ENCODE assay signal across 22 mouse cellular contexts in the genomic region with DNA sequence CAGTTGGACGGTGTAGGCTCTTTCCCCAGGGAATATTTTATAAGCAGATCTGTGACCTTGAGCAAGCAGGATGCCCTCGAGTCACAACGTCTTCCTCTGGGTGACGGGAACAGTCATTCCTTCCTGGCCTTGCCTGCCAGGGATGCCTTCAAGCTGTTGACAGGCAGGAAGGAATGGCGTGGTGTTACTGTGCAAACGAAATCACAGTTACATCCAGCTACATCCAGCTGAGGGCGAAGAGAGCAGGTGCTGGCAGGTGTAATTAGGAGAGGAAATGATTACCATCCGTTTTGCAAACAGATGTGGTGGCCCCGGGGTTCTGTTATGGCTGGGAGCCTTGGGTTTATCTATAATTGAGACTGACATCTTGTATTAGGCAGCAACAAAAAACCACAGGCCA.
DNase-seq lines count a peak whose midpoint lies in the region; ATAC-seq and TF ChIP-seq lines count a peak whose summit lies in the region.
"Had no signal": no experiment of that assay in that cellular context is flagged by ENCODE, and none has a peak within 500 bp of the region (broad histone marks: within the 10 kb centered on the region; RNA-seq: fewer than 3 reads in every experiment).

No protein-coding gene starts in this region.

- no peak for TF ChIP-seq CTCF in brain, embryonic 14.5 days (IDR thresholded peaks at IDR 0.05; ENCODE audit: borderline replicate concordance, extremely low read depth, insufficient read depth, insufficient read length)

- ATAC-seq in hindbrain, embryonic 11.5 days (ENCODE audit: low FRiP score), result no peak
- no peak for ATAC-seq in hindbrain, embryonic 12.5 days (ENCODE audit: low FRiP score)
- ATAC-seq in midbrain, embryonic 13.5 days, result no peak
- no peak for ATAC-seq in midbrain, embryonic 16.5 days
- ATAC-seq in inflammation-experienced regulatory T-cells, adult 6 months, result no peak
- ATAC-seq: CD4-positive, CD25-positive, alpha-beta regulatory T cell, adult 4 months; forebrain, embryonic 16.5 days had no signal

- DNase-seq in embryo, embryonic 10.5 days (ENCODE audit: low spot score), result peak; percentile 2
- DNase-seq in embryo, embryonic 9.5 days (ENCODE audit: extremely low spot score), result no peak
- DNase-seq in hindbrain, embryonic 11.5 days (ENCODE audit: low spot score), result peak; percentile 11
- DNase-seq in brain, embryonic 14.5 days (ENCODE audit: low read depth), result peak; percentile 52
- DNase-seq: adrenal gland, adult 8-10 months; adrenal gland, postnatal 36 days; B cell, adult 2 months; cerebellum, adult 11 months; cerebellum, adult 8-10 months; cerebellum, postnatal 14 days; gastrocnemius, postnatal 10 days had no signal

- H3K36me3 ChIP-seq in hindbrain, embryonic 11.5 days (ENCODE audit: control insufficient read depth, insufficient read depth, low read length), result no peaks in the 10 kb centered on the region
- no peaks in the 10 kb centered on the region for H3K36me3 ChIP-seq in hindbrain, embryonic 12.5 days
- H3K36me3 ChIP-seq in midbrain, embryonic 13.5 days, result no peaks in the 10 kb centered on the region
- no peaks in the 10 kb centered on the region for H3K36me3 ChIP-seq in midbrain, embryonic 16.5 days (ENCODE audit: control insufficient read depth, insufficient read depth, low read length)
- H3K36me3 ChIP-seq: embryonic facial prominence, embryonic 13.5 days; forebrain, embryonic 12.5 days; G1E; heart, embryonic 12.5 days; hindbrain, embryonic 13.5 days had no signal

- no peak overlapping the region for H3K27ac ChIP-seq in hindbrain, embryonic 11.5 days (ENCODE audit: low read depth, low read length)
- no peak overlapping the region for H3K27ac ChIP-seq in hindbrain, embryonic 12.5 days
- H3K27ac ChIP-seq in midbrain, embryonic 13.5 days, result 0 out of 2 replicates have a peak overlapping the region, but pooled peaks have one; percentile 14
- H3K27ac ChIP-seq in midbrain, embryonic 16.5 days (ENCODE audit: low read length), result no peak overlapping the region
- H3K27ac ChIP-seq: embryonic facial prominence, embryonic 13.5 days; forebrain, embryonic 12.5 days; hindbrain, embryonic 13.5 days had no signal

- H3K27me3 ChIP-seq in hindbrain, embryonic 11.5 days (ENCODE audit: control insufficient read depth, insufficient read depth, low read length), result no peaks in the 10 kb centered on the region
- no peaks in the 10 kb centered on the region for H3K27me3 ChIP-seq in hindbrain, embryonic 12.5 days
- H3K27me3 ChIP-seq in midbrain, embryonic 13.5 days, result no peaks in the 10 kb centered on the region
- no peaks in the 10 kb centered on the region for H3K27me3 ChIP-seq in midbrain, embryonic 16.5 days (ENCODE audit: control insufficient read depth, insufficient read depth, low read depth, low read length)
- H3K27me3 ChIP-seq: embryonic facial prominence, embryonic 13.5 days; forebrain, embryonic 12.5 days; heart, embryonic 12.5 days; hindbrain, embryonic 13.5 days had no signal

- no peak overlapping the region for H3K4me3 ChIP-seq in hindbrain, embryonic 11.5 days (ENCODE audit: low read depth, low read length)
- H3K4me3 ChIP-seq in hindbrain, embryonic 12.5 days, result no peak overlapping the region
- no peak overlapping the region for H3K4me3 ChIP-seq in midbrain, embryonic 13.5 days (replicated peaks)
- H3K4me3 ChIP-seq in midbrain, embryonic 16.5 days (ENCODE audit: low read depth, low read length), result no peak overlapping the region
- H3K4me3 ChIP-seq: embryonic facial prominence, embryonic 13.5 days; forebrain, embryonic 12.5 days; heart, embryonic 12.5 days; hindbrain, embryonic 13.5 days had no signal

- H3K4me2 ChIP-seq in hindbrain, embryonic 11.5 days (replicated peaks; ENCODE audit: low read depth, low read length), result no peak overlapping the region
- no peak overlapping the region for H3K4me2 ChIP-seq in hindbrain, embryonic 12.5 days (replicated peaks)
- no peak overlapping the region for H3K4me2 ChIP-seq in midbrain, embryonic 13.5 days (replicated peaks)
- H3K4me2 ChIP-seq in midbrain, embryonic 16.5 days (ENCODE audit: low read length), result no peak overlapping the region
- H3K4me2 ChIP-seq: embryonic facial prominence, embryonic 13.5 days; forebrain, embryonic 12.5 days; heart, embryonic 12.5 days; hindbrain, embryonic 13.5 days had no signal

- TF ChIP-seq POLR2A in brain, embryonic 14.5 days (IDR thresholded peaks at IDR 0.05; ENCODE audit: borderline replicate concordance, extremely low read depth, insufficient read depth, insufficient read length, poor library complexity, severe bottlenecking), result no peak

- H3K9me3 ChIP-seq in hindbrain, embryonic 11.5 days (ENCODE audit: control insufficient read depth, low read length), result no peaks in the 10 kb centered on the region
- H3K9me3 ChIP-seq in hindbrain, embryonic 12.5 days (replicated peaks), result 0 out of 2 replicates have a peak, but pooled peaks cover 2% of the 10 kb centered on the region
- 0 out of 2 replicates have a peak, but pooled peaks cover 3% of the 10 kb centered on the region for H3K9me3 ChIP-seq in midbrain, embryonic 13.5 days
- no peaks in the 10 kb centered on the region for H3K9me3 ChIP-seq in midbrain, embryonic 16.5 days (replicated peaks; ENCODE audit: control insufficient read depth, low read length, poor library complexity, severe bottlenecking)
- H3K9me3 ChIP-seq: embryonic facial prominence, embryonic 13.5 days; hindbrain, embryonic 13.5 days had no signal

- no peak overlapping the region for H3K9ac ChIP-seq in hindbrain, embryonic 11.5 days (ENCODE audit: low read depth, low read length)
- H3K9ac ChIP-seq in hindbrain, embryonic 12.5 days, result no peak overlapping the region
- H3K9ac ChIP-seq in midbrain, embryonic 13.5 days (replicated peaks), result no peak overlapping the region
- no peak overlapping the region for H3K9ac ChIP-seq in midbrain, embryonic 16.5 days (ENCODE audit: low read depth, low read length)
- H3K9ac ChIP-seq: embryonic facial prominence, embryonic 13.5 days; forebrain, embryonic 12.5 days; heart, embryonic 12.5 days; hindbrain, embryonic 13.5 days had no signal

- WGBS in hindbrain, embryonic 11.5 days, result 53% methylated on average over 9 of the region's 9 CpGs
- WGBS in hindbrain, embryonic 12.5 days, result 50% methylated on average over 9 of the region's 9 CpGs
- WGBS in midbrain, embryonic 13.5 days, result 68% methylated on average over 9 of the region's 9 CpGs
- 57% methylated on average over 9 of the region's 9 CpGs for WGBS in midbrain, embryonic 16.5 days

- no peaks in the 10 kb centered on the region for H3K4me1 ChIP-seq in hindbrain, embryonic 11.5 days (replicated peaks; ENCODE audit: control insufficient read depth, insufficient read depth, low read length)
- H3K4me1 ChIP-seq in hindbrain, embryonic 12.5 days, result peaks cover 2% of the 10 kb centered on the region; the same call in 1 of the 2 replicates
- H3K4me1 ChIP-seq in midbrain, embryonic 13.5 days (replicated peaks), result no peaks in the 10 kb centered on the region
- H3K4me1 ChIP-seq in midbrain, embryonic 16.5 days (ENCODE audit: control insufficient read depth, insufficient read depth, low read length), result no peaks in the 10 kb centered on the region
- H3K4me1 ChIP-seq: embryonic facial prominence, embryonic 13.5 days; forebrain, embryonic 12.5 days; heart, embryonic 12.5 days had no signal
